Mouse (Mus musculus): ENCODE data around the gene 0610040J01Rik. TPM values are rescaled to one million over a fixed set of nuclear protein-coding genes. Genes with fewer than 3 reads are reported as not detected.
A peak's percentile ranks its signal among the peaks of the same experiment; 100 is the strongest.

The 0610040J01Rik gene
- total RNA-seq, 1 experiment: 3.3 TPM

GRCm38 (mm10) chr5:63821176-63821575 lies 9.0 kb downstream of the 0610040J01Rik start:
- Histone ChIP-seq H3K4me1 (ENCODE audit: control insufficient read depth in 2 of 2, insufficient read depth in 2 of 2, low read length in 2 of 2, poor library complexity in 1 of 2) (no peaks in the 10 kb centered on the region), H3K9ac (ENCODE audit: insufficient read depth, low read depth, low read length, poor library complexity, severe bottlenecking) (no peak overlapping the region), H3K36me3 (ENCODE audit: control insufficient read depth, insufficient read depth, low read length, poor library complexity, severe bottlenecking) (no peaks in the 10 kb centered on the region), H3K4me3 (ENCODE audit: insufficient read depth in 1 of 2, low read depth in 1 of 2, low read length in 2 of 2, poor library complexity in 1 of 2, severe bottlenecking in 1 of 2) (no peak overlapping the region), H3K9me3 (ENCODE audit: control insufficient read depth, insufficient read depth, low read depth, low read length) (no peaks in the 10 kb centered on the region), H3K27ac (ENCODE audit: insufficient read depth, low read depth, low read length, poor library complexity, severe bottlenecking) (no peak overlapping the region)
- TF ChIP-seq HCFC1 (IDR thresholded peaks at IDR 0.05; ENCODE audit: borderline replicate concordance, insufficient read depth, low read length) (no peak), ZC3H11A (IDR thresholded peaks at IDR 0.05; ENCODE audit: borderline replicate concordance, low read depth, low read length) (no peak), CHD2 (IDR thresholded peaks at IDR 0.05; ENCODE audit: low read depth, low read length) (no peak), ZNF384 (IDR thresholded peaks at IDR 0.05; ENCODE audit: low read depth, low read length) (no peak), MAFK (IDR thresholded peaks at IDR 0.05; ENCODE audit: insufficient read depth, low read depth, low read length) (no peak)
- peak; percentile 16 for DNase-seq (ENCODE audit: low read depth, low spot score)
- in situ Hi-C loops (cut with MboI; ENCODE audit: low sequenced_read_pairs in 2 of 2, unreplicated experiment in 2 of 2): no loop called here

GRCm38 (mm10) chr5:63821860-63822259 lies 9.7 kb downstream of the 0610040J01Rik start:
- in situ Hi-C loops (cut with MboI; ENCODE audit: low sequenced_read_pairs in 2 of 2, unreplicated experiment in 2 of 2): no loop called here
- no peak overlapping the region for H3K9ac ChIP-seq (ENCODE audit: insufficient read depth, low read depth, low read length, poor library complexity, severe bottlenecking)
- H3K27ac ChIP-seq (ENCODE audit: insufficient read depth, low read depth, low read length, poor library complexity, severe bottlenecking): no peak overlapping the region
- TF ChIP-seq HCFC1 (IDR thresholded peaks at IDR 0.05; ENCODE audit: borderline replicate concordance, insufficient read depth, low read length): no peak
- TF ChIP-seq ZNF384 (IDR thresholded peaks at IDR 0.05; ENCODE audit: low read depth, low read length): no peak
- TF ChIP-seq MAFK (IDR thresholded peaks at IDR 0.05; ENCODE audit: insufficient read depth, low read depth, low read length): no peak
- no peak for TF ChIP-seq ZC3H11A (IDR thresholded peaks at IDR 0.05; ENCODE audit: borderline replicate concordance, low read depth, low read length)
- no peak for TF ChIP-seq CHD2 (IDR thresholded peaks at IDR 0.05; ENCODE audit: low read depth, low read length)
- no peaks in the 10 kb centered on the region for H3K4me1 ChIP-seq (ENCODE audit: control insufficient read depth in 2 of 2, insufficient read depth in 2 of 2, low read length in 2 of 2, poor library complexity in 1 of 2)
- no peak overlapping the region for H3K4me3 ChIP-seq (ENCODE audit: insufficient read depth in 1 of 2, low read depth in 1 of 2, low read length in 2 of 2, poor library complexity in 1 of 2, severe bottlenecking in 1 of 2)
- H3K36me3 ChIP-seq (ENCODE audit: control insufficient read depth, insufficient read depth, low read length, poor library complexity, severe bottlenecking): no peaks in the 10 kb centered on the region
- H3K9me3 ChIP-seq (ENCODE audit: control insufficient read depth, insufficient read depth, low read depth, low read length): no peaks in the 10 kb centered on the region
- DNase-seq (ENCODE audit: low read depth, low spot score): no peak

GRCm38 (mm10) chr5:63823362-63824332 lies 11.5 kb downstream of the 0610040J01Rik start:
- H3K9me3 ChIP-seq (ENCODE audit: control insufficient read depth, insufficient read depth, low read depth, low read length): no peaks in the 10 kb centered on the region
- no peak overlapping the region for H3K27ac ChIP-seq (ENCODE audit: insufficient read depth, low read depth, low read length, poor library complexity, severe bottlenecking)
- H3K4me1 ChIP-seq (ENCODE audit: control insufficient read depth in 2 of 2, insufficient read depth in 2 of 2, low read length in 2 of 2, poor library complexity in 1 of 2): peaks cover 0 to 3% of the 10 kb centered on the region in 2 experiments; a peak in 1 of 4 replicates
- in situ Hi-C loops (cut with MboI; ENCODE audit: low sequenced_read_pairs in 2 of 2, unreplicated experiment in 2 of 2): no loop called here
- no peak for DNase-seq (ENCODE audit: low read depth, low spot score)
- TF ChIP-seq MAFK (IDR thresholded peaks at IDR 0.05; ENCODE audit: insufficient read depth, low read depth, low read length) (no peak), HCFC1 (IDR thresholded peaks at IDR 0.05; ENCODE audit: borderline replicate concordance, insufficient read depth, low read length) (no peak), ZNF384 (IDR thresholded peaks at IDR 0.05; ENCODE audit: low read depth, low read length) (no peak), CHD2 (IDR thresholded peaks at IDR 0.05; ENCODE audit: low read depth, low read length) (no peak), ZC3H11A (IDR thresholded peaks at IDR 0.05; ENCODE audit: borderline replicate concordance, low read depth, low read length) (no peak)
- no peak overlapping the region for H3K9ac ChIP-seq (ENCODE audit: insufficient read depth, low read depth, low read length, poor library complexity, severe bottlenecking)
- no peaks in the 10 kb centered on the region for H3K36me3 ChIP-seq (ENCODE audit: control insufficient read depth, insufficient read depth, low read length, poor library complexity, severe bottlenecking)
- H3K4me3 ChIP-seq (ENCODE audit: insufficient read depth in 1 of 2, low read depth in 1 of 2, low read length in 2 of 2, poor library complexity in 1 of 2, severe bottlenecking in 1 of 2): no peak overlapping the region

GRCm38 (mm10) chr5:63824599-63825350 lies 12.6 kb downstream of the 0610040J01Rik start:
- Histone ChIP-seq H3K9ac (ENCODE audit: insufficient read depth, low read depth, low read length, poor library complexity, severe bottlenecking) (no peak overlapping the region), H3K4me1 (ENCODE audit: control insufficient read depth in 2 of 2, insufficient read depth in 2 of 2, low read length in 2 of 2, poor library complexity in 1 of 2) (peaks cover 0 to 3% of the 10 kb centered on the region in 2 experiments; a peak in 1 of 4 replicates), H3K4me3 (ENCODE audit: insufficient read depth in 1 of 2, low read depth in 1 of 2, low read length in 2 of 2, poor library complexity in 1 of 2, severe bottlenecking in 1 of 2) (no peak overlapping the region), H3K36me3 (ENCODE audit: control insufficient read depth, insufficient read depth, low read length, poor library complexity, severe bottlenecking) (no peaks in the 10 kb centered on the region), H3K9me3 (ENCODE audit: control insufficient read depth, insufficient read depth, low read depth, low read length) (no peaks in the 10 kb centered on the region), H3K27ac (ENCODE audit: insufficient read depth, low read depth, low read length, poor library complexity, severe bottlenecking) (no peak overlapping the region)
- no peak for DNase-seq (ENCODE audit: low read depth, low spot score)
- no peak for TF ChIP-seq MAFK (IDR thresholded peaks at IDR 0.05; ENCODE audit: insufficient read depth, low read depth, low read length)
- TF ChIP-seq ZNF384 (IDR thresholded peaks at IDR 0.05; ENCODE audit: low read depth, low read length): no peak
- no peak for TF ChIP-seq HCFC1 (IDR thresholded peaks at IDR 0.05; ENCODE audit: borderline replicate concordance, insufficient read depth, low read length)
- no peak for TF ChIP-seq CHD2 (IDR thresholded peaks at IDR 0.05; ENCODE audit: low read depth, low read length)
- no peak for TF ChIP-seq ZC3H11A (IDR thresholded peaks at IDR 0.05; ENCODE audit: borderline replicate concordance, low read depth, low read length)
- in situ Hi-C loops (cut with MboI; ENCODE audit: low sequenced_read_pairs in 2 of 2, unreplicated experiment in 2 of 2): no loop called here
